Mouse (Mus musculus): ENCODE data around the gene Qrich2.

- no peak for TF ChIP-seq POLR2A (IDR thresholded peaks at IDR 0.05; ENCODE audit: insufficient read depth, low read depth, low read length)
- TF ChIP-seq CTCF (IDR thresholded peaks at IDR 0.05), result no peak
Measured at GRCm38 (mm10) chr11:116512154-116512553, 46.1 kb upstream of the Qrich2 start.
